Mouse (Mus musculus) thymus, adult 2 months (tissue): ENCODE data around the gene Ppox.

Experiments used
- CTCF ChIP-seq: fragments of 200-500 bp; IDR thresholded peaks from 2 replicates; pipeline ENCODE4 v1.5.1; 2012; ENCODE audit warnings: mild to moderate bottlenecking, control low read depth, low read length, moderate library complexity, borderline replicate concordance; ENCODE audit not compliant: control insufficient read depth, poor library complexity, insufficient read depth; ENCODE audit errors: extremely low read depth
- POLR2A ChIP-seq: fragments of 200-500 bp; IDR thresholded peaks from 2 replicates; pipeline ENCODE4 v1.6.1; 2012; ENCODE audit warnings: mild to moderate bottlenecking, low read length, control low read depth, moderate library complexity; ENCODE audit not compliant: control insufficient read depth, poor library complexity, insufficient read depth; ENCODE audit errors: extremely low read depth

- TF ChIP-seq CTCF = no peak
- TF ChIP-seq POLR2A = no peak
These were observed 1.8 kb downstream of the Ppox start for GRCm38 (mm10) chr1:171279012-171279705.
